Mouse (Mus musculus): ENCODE results near the gene Elf1. TPM values are rescaled to one million over a fixed set of nuclear protein-coding genes. Genes with fewer than 3 reads are reported as not detected.

The Elf1 gene
- polyA plus RNA-seq, 1 experiment from 2014 or later: 21.2 TPM

- no peaks in the 10 kb centered on the region for H3K27me3 ChIP-seq (replicated peaks)
- H3K9ac ChIP-seq: peak within 1 kb of the TSS; percentile 77
- peaks cover 29% of the 10 kb centered on the region for H3K4me1 ChIP-seq
- peak within 1 kb of the TSS; percentile 80 for H3K4me2 ChIP-seq
- under 1% methylated on average over 60 of the region's 60 CpGs for WGBS (ENCODE audit: insufficient replicate concordance)
- H3K9me3 ChIP-seq (replicated peaks): no peaks in the 10 kb centered on the region
- H3K27ac ChIP-seq: peak within 1 kb of the TSS; percentile 89
- H3K36me3 ChIP-seq: peaks cover 32% of the 10 kb centered on the region
- ATAC-seq: peak; percentile 99
- peak within 1 kb of the TSS; percentile 71 for H3K4me3 ChIP-seq
Measured at GRCm38 (mm10) chr14:79587139-79587851, 106.3 kb downstream of the Elf1 start, which contains the start of gene Sugt1. Gene Sugt1, plus strand, starts transcription at chr14:79587691.

GRCm38 (mm10) chr14:79587852-79588229, 106.8 kb downstream of the Elf1 start:
- H3K27me3 ChIP-seq (replicated peaks): no peaks in the 10 kb centered on the region
- peaks cover 29% of the 10 kb centered on the region for H3K4me1 ChIP-seq
- H3K4me3 ChIP-seq: peak overlapping the region; percentile 71
- peak overlapping the region; percentile 71 for H3K9ac ChIP-seq
- ATAC-seq: peak; percentile 35
- WGBS (ENCODE audit: insufficient replicate concordance): 1% methylated on average over 9 of the region's 9 CpGs
- H3K36me3 ChIP-seq: peaks cover 30% of the 10 kb centered on the region
- no peaks in the 10 kb centered on the region for H3K9me3 ChIP-seq (replicated peaks)
- H3K27ac ChIP-seq: peak overlapping the region; percentile 89
- peak overlapping the region; percentile 80 for H3K4me2 ChIP-seq

GRCm38 (mm10) chr14:79588534-79588951, 107.5 kb downstream of the Elf1 start:
- Histone ChIP-seq H3K27me3 (replicated peaks) (no peaks in the 10 kb centered on the region), H3K4me2 (peak overlapping the region; percentile 80), H3K9ac (peak overlapping the region; percentile 71), H3K4me1 (peaks cover 29% of the 10 kb centered on the region), H3K27ac (0 out of 2 replicates have a peak overlapping the region, but pooled peaks have one; percentile 89), H3K4me3 (peak overlapping the region; percentile 71), H3K36me3 (peaks cover 26% of the 10 kb centered on the region; the same call in 1 of the 2 replicates), H3K9me3 (replicated peaks) (no peaks in the 10 kb centered on the region)
- ATAC-seq: no peak
- WGBS (ENCODE audit: insufficient replicate concordance): 74% methylated on average over 9 of the region's 9 CpGs

GRCm38 (mm10) chr14:79589401-79589800, 108.4 kb downstream of the Elf1 start:
- WGBS (ENCODE audit: insufficient replicate concordance): 83% methylated on average over 6 of the region's 6 CpGs
- Histone ChIP-seq H3K4me1 (peaks cover 29% of the 10 kb centered on the region), H3K36me3 (peaks cover 22% of the 10 kb centered on the region), H3K4me2 (peak overlapping the region; percentile 80; the same call in 1 of the 2 replicates), H3K27me3 (replicated peaks) (no peaks in the 10 kb centered on the region), H3K27ac (no peak overlapping the region), H3K9ac (no peak overlapping the region), H3K9me3 (replicated peaks) (no peaks in the 10 kb centered on the region), H3K4me3 (no peak overlapping the region)
- no peak for ATAC-seq

- H3K4me2 ChIP-seq: no peak overlapping the region
- 86% methylated on average over 8 of the region's 8 CpGs for WGBS (ENCODE audit: insufficient replicate concordance)
Measured at GRCm38 (mm10) chr14:79590916-79591315, 109.9 kb downstream of the Elf1 start.

GRCm38 (mm10) chr14:79591611-79592010, 110.6 kb downstream of the Elf1 start:
- no peak overlapping the region for H3K4me3 ChIP-seq
- WGBS (ENCODE audit: insufficient replicate concordance): 78% methylated on average over 2 of the region's 2 CpGs
- no peak for ATAC-seq
- no peaks in the 10 kb centered on the region for H3K9me3 ChIP-seq (replicated peaks)
- no peak overlapping the region for H3K27ac ChIP-seq
- no peak overlapping the region for H3K4me2 ChIP-seq
- H3K9ac ChIP-seq: no peak overlapping the region
- H3K4me1 ChIP-seq: peaks cover 21% of the 10 kb centered on the region
- H3K27me3 ChIP-seq (replicated peaks): no peaks in the 10 kb centered on the region
- peaks cover 41% of the 10 kb centered on the region for H3K36me3 ChIP-seq

More at GRCm38 (mm10) chr14:79590916-79591315, 109.9 kb downstream of the Elf1 start:
- H3K4me3 ChIP-seq: no peak overlapping the region
- H3K36me3 ChIP-seq: peaks cover 35% of the 10 kb centered on the region
- H3K9ac ChIP-seq: no peak overlapping the region
- no peak overlapping the region for H3K27ac ChIP-seq
- H3K9me3 ChIP-seq (replicated peaks): no peaks in the 10 kb centered on the region
- no peak for ATAC-seq
- H3K4me1 ChIP-seq: peaks cover 28% of the 10 kb centered on the region
- H3K27me3 ChIP-seq (replicated peaks): no peaks in the 10 kb centered on the region

- no peak overlapping the region for H3K4me3 ChIP-seq
- WGBS (ENCODE audit: insufficient replicate concordance): 80% methylated on average over 5 of the region's 5 CpGs
- no peak overlapping the region for H3K27ac ChIP-seq
- no peaks in the 10 kb centered on the region for H3K27me3 ChIP-seq (replicated peaks)
- H3K9ac ChIP-seq: no peak overlapping the region
- H3K4me2 ChIP-seq: no peak overlapping the region
- ATAC-seq: no peak
- H3K4me1 ChIP-seq: peaks cover 6% of the 10 kb centered on the region
- peaks cover 62% of the 10 kb centered on the region for H3K36me3 ChIP-seq
- H3K9me3 ChIP-seq (replicated peaks): no peaks in the 10 kb centered on the region
Measured at GRCm38 (mm10) chr14:79594069-79594468, 113.1 kb downstream of the Elf1 start.

- H3K9ac ChIP-seq: no peak overlapping the region
- no peaks in the 10 kb centered on the region for H3K27me3 ChIP-seq (replicated peaks)
- no peak overlapping the region for H3K27ac ChIP-seq
- WGBS (ENCODE audit: insufficient replicate concordance): 78% methylated on average over 4 of the region's 4 CpGs
- peaks cover 72% of the 10 kb centered on the region for H3K36me3 ChIP-seq
- H3K4me3 ChIP-seq: no peak overlapping the region
- ATAC-seq: no peak
- no peak overlapping the region for H3K4me2 ChIP-seq
- no peaks in the 10 kb centered on the region for H3K4me1 ChIP-seq
- no peaks in the 10 kb centered on the region for H3K9me3 ChIP-seq (replicated peaks)
Measured at GRCm38 (mm10) chr14:79596602-79597001, 115.6 kb downstream of the Elf1 start.

- Histone ChIP-seq H3K4me3 (no peak overlapping the region), H3K4me2 (no peak overlapping the region), H3K27me3 (replicated peaks) (no peaks in the 10 kb centered on the region), H3K36me3 (peaks cover 84% of the 10 kb centered on the region), H3K9ac (no peak overlapping the region), H3K9me3 (replicated peaks) (no peaks in the 10 kb centered on the region), H3K27ac (no peak overlapping the region), H3K4me1 (no peaks in the 10 kb centered on the region)
- no peak for ATAC-seq
- WGBS (ENCODE audit: insufficient replicate concordance): 86% methylated on average over 2 of the region's 2 CpGs
Measured at GRCm38 (mm10) chr14:79605881-79606280, 124.9 kb downstream of the Elf1 start.

- Histone ChIP-seq H3K4me2 (no peak overlapping the region), H3K9ac (no peak overlapping the region), H3K27ac (no peak overlapping the region), H3K36me3 (peaks cover 84% of the 10 kb centered on the region), H3K4me3 (no peak overlapping the region), H3K4me1 (no peaks in the 10 kb centered on the region), H3K27me3 (replicated peaks) (no peaks in the 10 kb centered on the region), H3K9me3 (replicated peaks) (no peaks in the 10 kb centered on the region)
- WGBS (ENCODE audit: insufficient replicate concordance): 75% methylated on average over 6 of the region's 6 CpGs
- ATAC-seq: no peak
Measured at GRCm38 (mm10) chr14:79606392-79606791, 125.4 kb downstream of the Elf1 start.

GRCm38 (mm10) chr14:79606867-79607266, 125.9 kb downstream of the Elf1 start:
- no peak overlapping the region for H3K4me3 ChIP-seq
- H3K9ac ChIP-seq: no peak overlapping the region
- no peak for ATAC-seq
- no peaks in the 10 kb centered on the region for H3K4me1 ChIP-seq
- H3K27me3 ChIP-seq (replicated peaks): no peaks in the 10 kb centered on the region
- H3K9me3 ChIP-seq (replicated peaks): no peaks in the 10 kb centered on the region
- WGBS (ENCODE audit: insufficient replicate concordance): 81% methylated on average over 3 of the region's 3 CpGs
- H3K27ac ChIP-seq: no peak overlapping the region
- H3K4me2 ChIP-seq: no peak overlapping the region
- H3K36me3 ChIP-seq: peaks cover 84% of the 10 kb centered on the region

- H3K36me3 ChIP-seq: peaks cover 85% of the 10 kb centered on the region
- no peak overlapping the region for H3K9ac ChIP-seq
- ATAC-seq: no peak
- 85% methylated on average over 4 of the region's 4 CpGs for WGBS (ENCODE audit: insufficient replicate concordance)
- no peak overlapping the region for H3K4me3 ChIP-seq
- no peak overlapping the region for H3K27ac ChIP-seq
- H3K4me2 ChIP-seq: no peak overlapping the region
- no peaks in the 10 kb centered on the region for H3K27me3 ChIP-seq (replicated peaks)
- no peaks in the 10 kb centered on the region for H3K4me1 ChIP-seq
- no peaks in the 10 kb centered on the region for H3K9me3 ChIP-seq (replicated peaks)
Measured at GRCm38 (mm10) chr14:79607352-79607751, 126.4 kb downstream of the Elf1 start.

All from liver, embryonic 12.5 days (tissue).